Mouse (Mus musculus) forebrain, embryonic 16.5 days (tissue): ENCODE results near the gene Trim26. TPM values are rescaled to one million over a fixed set of nuclear protein-coding genes. Genes with fewer than 3 reads are reported as not detected.
"Not testable (repeated sequence)": the region's sequence is repeated elsewhere in the genome, so short reads cannot be mapped to it uniquely, and the experiment has no call there.

Experiments
- ATAC-seq: fragments of 200-750 bp; cut with Nextera tagmentation; 2 replicates; pipeline ENCODE4 v1.8.0; 2017; ENCODE audit warnings: mild to moderate bottlenecking, moderate library complexity
- H3K27ac ChIP-seq: fragments of 300-500 bp; sonication (generic); 2 replicates; pipeline ENCODE4 v1.5.1; 2014; ENCODE audit warnings: low read length, control low read depth
- H3K27me3 ChIP-seq: fragments of 300-500 bp; sonication (generic); replicated peaks from 2 replicates; pipeline ENCODE4 v1.6.1; 2014; ENCODE audit warnings: low read length; ENCODE audit not compliant: control insufficient read depth, insufficient read depth
- H3K36me3 ChIP-seq: fragments of 300-500 bp; sonication (generic); 2 replicates; pipeline ENCODE4 v1.6.1; 2014; ENCODE audit not compliant: control insufficient read depth, insufficient read depth
- H3K4me1 ChIP-seq: fragments of 300-500 bp; sonication (generic); replicated peaks from 2 replicates; pipeline ENCODE4 v1.6.1; 2014; ENCODE audit warnings: low read length; ENCODE audit not compliant: control insufficient read depth, insufficient read depth
- H3K4me2 ChIP-seq: fragments of 300-500 bp; sonication (generic); 2 replicates; pipeline ENCODE4 v1.6.1; 2014; ENCODE audit warnings: mild to moderate bottlenecking, low read length, control low read depth
- H3K4me3 ChIP-seq: fragments of 300-500 bp; sonication (generic); replicated peaks from 2 replicates; pipeline ENCODE4 v1.5.1; 2014; ENCODE audit warnings: mild to moderate bottlenecking, low read length, control low read depth
- H3K9ac ChIP-seq: fragments of 300-500 bp; sonication (generic); replicated peaks from 2 replicates; pipeline ENCODE4 v1.6.1; 2014; ENCODE audit warnings: low read depth, low read length, control low read depth
- H3K9me3 ChIP-seq: fragments of 300-500 bp; sonication (generic); 2 replicates; pipeline ENCODE4 v1.6.1; 2016; ENCODE audit warnings: low read length; ENCODE audit not compliant: control insufficient read depth
- WGBS: fragments of 180-500 bp; shearing (Covaris S2); extraction: QIAGEN DNeasy Blood & Tissue Kit; methylation state at CpG from one replicate; pipeline ENCODE4 v1.1.7; 2014; 5-methylcytosine and 5-hydroxymethylcytosine counted together
- polyA plus RNA-seq: library from polyadenylated mRNA; unstranded; fragments of >200 nt; fragmentation: Nextera tagmentation; extraction: Ambion mirVana; gene quantifications from 2 replicates; pipeline ENCODE4 v1.2.1, GENCODE M21; 2015

Trim26 gene
- polyA plus RNA-seq, 1 experiment from 2014 or later: 38.2 TPM

GRCm38 (mm10) chr17:36891496-36891895 is 54.6 kb downstream of the Trim26 start:
- H3K36me3 ChIP-seq, H3K4me2 ChIP-seq, ATAC-seq, H3K4me3 ChIP-seq, H3K27ac ChIP-seq, H3K4me1 ChIP-seq, H3K9ac ChIP-seq, H3K27me3 ChIP-seq, H3K9me3 ChIP-seq: not testable (repeated sequence)
- WGBS: 96% methylated on average over 1 of the region's 1 CpGs

GRCm38 (mm10) chr17:36892362-36892761 is 55.4 kb downstream of the Trim26 start:
- Histone ChIP-seq H3K9me3 (no peaks in the 10 kb centered on the region), H3K4me2 (no peak overlapping the region), H3K4me1 (no peaks in the 10 kb centered on the region), H3K27ac (no peak overlapping the region), H3K27me3 (no peaks in the 10 kb centered on the region; the same call in 1 of the 2 replicates), H3K9ac (no peak overlapping the region), H3K36me3 (no peaks in the 10 kb centered on the region), H3K4me3 (no peak overlapping the region)
- WGBS: 9% methylated on average over 2 of the region's 2 CpGs
- ATAC-seq: no peak

DNA sequence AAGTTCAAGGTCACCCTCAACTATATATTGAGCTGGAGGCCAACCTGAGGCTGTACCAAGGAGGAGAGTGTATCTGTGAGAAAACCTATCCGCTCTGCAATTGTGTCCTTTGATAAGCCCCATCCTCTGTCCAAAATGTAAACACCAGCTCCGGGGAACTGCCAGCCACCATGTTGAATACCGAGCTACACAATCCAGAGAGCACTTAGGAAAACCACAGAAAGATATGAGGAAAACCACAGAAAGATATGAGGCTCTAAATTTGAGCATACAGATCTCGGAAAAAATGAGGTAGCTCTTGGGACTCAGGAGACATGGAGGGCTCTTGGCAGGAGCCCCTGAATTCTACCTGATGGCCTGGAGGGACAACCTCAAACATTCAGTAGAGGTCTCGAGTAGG is 56.5 kb downstream of the Trim26 start:
- H3K27me3 ChIP-seq: no peaks in the 10 kb centered on the region; the same call in 1 of the 2 replicates
- no peak overlapping the region for H3K4me2 ChIP-seq
- no peak overlapping the region for H3K9ac ChIP-seq
- ATAC-seq: no peak
- H3K4me3 ChIP-seq: no peak overlapping the region
- no peaks in the 10 kb centered on the region for H3K36me3 ChIP-seq
- H3K27ac ChIP-seq: no peak overlapping the region
- H3K4me1 ChIP-seq: no peaks in the 10 kb centered on the region
- 77% methylated on average over 5 of the region's 5 CpGs for WGBS
- H3K9me3 ChIP-seq: no peaks in the 10 kb centered on the region

GRCm38 (mm10) chr17:36896583-36896982 is 59.6 kb downstream of the Trim26 start:
- H3K4me2 ChIP-seq: no peak overlapping the region
- no peak overlapping the region for H3K4me3 ChIP-seq
- no peak overlapping the region for H3K27ac ChIP-seq
- H3K4me1 ChIP-seq: no peaks in the 10 kb centered on the region
- 73% methylated on average over 1 of the region's 1 CpGs for WGBS
- H3K27me3 ChIP-seq: no peaks in the 10 kb centered on the region
- no peak for ATAC-seq
- H3K9me3 ChIP-seq: no peaks in the 10 kb centered on the region
- no peaks in the 10 kb centered on the region for H3K36me3 ChIP-seq
- no peak overlapping the region for H3K9ac ChIP-seq

GRCm38 (mm10) chr17:36897065-36897464 is 60.1 kb downstream of the Trim26 start:
- Histone ChIP-seq H3K4me3 (no peak overlapping the region), H3K27ac (no peak overlapping the region), H3K27me3 (no peaks in the 10 kb centered on the region), H3K36me3 (no peaks in the 10 kb centered on the region), H3K4me1 (no peaks in the 10 kb centered on the region), H3K9me3 (no peaks in the 10 kb centered on the region), H3K4me2 (no peak overlapping the region), H3K9ac (no peak overlapping the region)
- ATAC-seq: no peak

- no peak within 1 kb of the TSS for H3K9ac ChIP-seq
- no peaks in the 10 kb centered on the region for H3K9me3 ChIP-seq
- H3K4me1 ChIP-seq: no peaks in the 10 kb centered on the region
- ATAC-seq: no peak
- H3K27me3 ChIP-seq: no peaks in the 10 kb centered on the region
- no peaks in the 10 kb centered on the region for H3K36me3 ChIP-seq
- H3K4me2 ChIP-seq: no peak within 1 kb of the TSS
- no peak within 1 kb of the TSS for H3K27ac ChIP-seq
- H3K4me3 ChIP-seq: no peak within 1 kb of the TSS
- WGBS: 77% methylated on average over 6 of the region's 6 CpGs
Observed at GRCm38 (mm10) chr17:36897552-36898205, 60.7 kb downstream of the Trim26 start, which contains the start of gene Trim31. TSS of gene Trim31 (plus strand) at chr17:36898118.

- 75% methylated on average over 4 of the region's 4 CpGs for WGBS
- Histone ChIP-seq H3K27me3 (no peaks in the 10 kb centered on the region), H3K4me2 (no peak overlapping the region), H3K9ac (no peak overlapping the region), H3K36me3 (no peaks in the 10 kb centered on the region), H3K27ac (no peak overlapping the region), H3K9me3 (no peaks in the 10 kb centered on the region), H3K4me3 (no peak overlapping the region), H3K4me1 (no peaks in the 10 kb centered on the region)
- ATAC-seq: no peak
Observed at GRCm38 (mm10) chr17:36899376-36899775, 62.4 kb downstream of the Trim26 start.

GRCm38 (mm10) chr17:36900001-36900400 is 63.1 kb downstream of the Trim26 start:
- WGBS: 80% methylated on average over 5 of the region's 5 CpGs
- H3K4me1 ChIP-seq: no peaks in the 10 kb centered on the region
- H3K9ac ChIP-seq: no peak overlapping the region
- no peak for ATAC-seq
- no peak overlapping the region for H3K4me2 ChIP-seq
- no peak overlapping the region for H3K27ac ChIP-seq
- no peaks in the 10 kb centered on the region for H3K9me3 ChIP-seq
- H3K27me3 ChIP-seq: no peaks in the 10 kb centered on the region
- H3K36me3 ChIP-seq: no peaks in the 10 kb centered on the region
- no peak overlapping the region for H3K4me3 ChIP-seq

GRCm38 (mm10) chr17:36900691-36901090 is 63.8 kb downstream of the Trim26 start:
- no peak for ATAC-seq
- no peaks in the 10 kb centered on the region for H3K27me3 ChIP-seq
- no peak overlapping the region for H3K4me2 ChIP-seq
- no peaks in the 10 kb centered on the region for H3K9me3 ChIP-seq
- WGBS: 59% methylated on average over 1 of the region's 1 CpGs
- no peak overlapping the region for H3K4me3 ChIP-seq
- no peaks in the 10 kb centered on the region for H3K36me3 ChIP-seq
- H3K4me1 ChIP-seq: no peaks in the 10 kb centered on the region
- H3K27ac ChIP-seq: no peak overlapping the region
- no peak overlapping the region for H3K9ac ChIP-seq

GRCm38 (mm10) chr17:36903651-36904050 is 66.7 kb downstream of the Trim26 start:
- H3K4me3 ChIP-seq: no peak overlapping the region
- H3K4me2 ChIP-seq: no peak overlapping the region
- ATAC-seq: no peak
- H3K36me3 ChIP-seq: no peaks in the 10 kb centered on the region
- H3K27me3 ChIP-seq: no peaks in the 10 kb centered on the region
- no peak overlapping the region for H3K9ac ChIP-seq
- no peaks in the 10 kb centered on the region for H3K9me3 ChIP-seq
- no peak overlapping the region for H3K27ac ChIP-seq
- WGBS: 59% methylated on average over 3 of the region's 3 CpGs
- H3K4me1 ChIP-seq: no peaks in the 10 kb centered on the region
